Mouse (Mus musculus): ENCODE results near the gene Defa32. TPM values are rescaled to one million over a fixed set of nuclear protein-coding genes. Genes with fewer than 3 reads are reported as not detected.
"Not testable (repeated sequence)": the region's sequence is repeated elsewhere in the genome, so short reads cannot be mapped to it uniquely, and the experiment has no call there.

Gene Defa32
- not detected in 2 replicates for polyA plus RNA-seq (2012; rRNA removed)

- H3K27ac ChIP-seq (ENCODE audit: insufficient read depth, low read length); H3K4me3 ChIP-seq (ENCODE audit: extremely low read depth, insufficient read depth, insufficient read length); DNase-seq (ENCODE audit: low read depth in 1 of 2, low spot score in 2 of 2); H3K36me3 ChIP-seq (ENCODE audit: control insufficient read depth, insufficient read depth, low read length); H3K27me3 ChIP-seq (ENCODE audit: control insufficient read depth, insufficient read depth, low read length); H3K4me1 ChIP-seq (ENCODE audit: control insufficient read depth, insufficient read depth, insufficient read length): not testable (repeated sequence)
- no CpG with 5 or more reads among the region's 2 CpGs for WGBS
These were observed at the start of gene Defa32 for GRCm38 (mm10) chr8:21528732-21529131. Gene Defa32, plus strand, starts transcription at chr8:21529032.

DNA sequence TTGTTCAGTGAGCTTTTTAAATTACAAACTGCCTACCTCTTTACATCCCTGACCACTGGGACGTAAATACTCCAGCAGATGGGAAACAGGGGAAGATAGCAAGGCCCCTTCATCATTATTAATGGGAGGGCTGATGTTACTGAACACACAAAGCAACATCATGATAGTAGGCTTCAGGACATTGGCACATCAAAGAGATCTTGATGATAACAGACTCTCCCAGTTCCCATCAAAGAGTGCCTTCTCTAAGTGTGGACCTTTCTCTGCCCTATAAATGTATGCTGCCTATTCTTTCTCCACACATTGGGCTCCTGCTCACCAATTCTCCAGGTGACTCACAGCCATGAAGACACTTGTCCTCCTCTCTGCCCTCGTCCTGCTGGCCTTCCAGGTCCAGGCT lies 19.9 kb upstream of the Defa32 start, which contains the start of gene Defa20:
Defa20 (plus strand) TSS at position 301 of the 400 bp plus-strand sequence.
- H3K4me1 ChIP-seq (ENCODE audit: control insufficient read depth, insufficient read depth, insufficient read length); H3K27me3 ChIP-seq (ENCODE audit: control insufficient read depth, insufficient read depth, low read length); H3K4me3 ChIP-seq (ENCODE audit: extremely low read depth, insufficient read depth, insufficient read length); H3K36me3 ChIP-seq (ENCODE audit: control insufficient read depth, insufficient read depth, low read length); H3K27ac ChIP-seq (ENCODE audit: insufficient read depth, low read length); DNase-seq (ENCODE audit: low read depth in 1 of 2, low spot score in 2 of 2): not testable (repeated sequence)
- no CpG with 5 or more reads among the region's 2 CpGs for WGBS

DNA sequence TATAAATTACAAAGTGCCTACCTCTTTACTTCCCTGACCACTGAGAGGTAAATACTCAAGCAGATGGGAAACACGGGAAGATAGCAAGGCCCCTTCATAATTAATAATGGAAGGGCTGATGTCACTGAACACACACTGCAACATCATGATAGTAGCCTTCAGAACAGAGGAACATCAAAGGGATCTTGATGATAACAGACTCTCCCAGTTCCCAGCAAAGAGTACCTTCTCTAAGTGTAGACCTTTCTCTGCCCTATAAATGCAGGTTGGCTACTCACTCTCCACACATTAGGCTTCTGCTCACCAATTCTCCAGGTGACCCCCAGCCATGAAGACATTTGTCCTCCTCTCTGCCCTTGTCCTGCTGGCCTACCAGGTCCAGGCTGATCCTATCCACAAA lies 36.3 kb downstream of the Defa32 start, which contains the start of gene Defa37:
Defa37 (plus strand) TSS at position 301 of the 400 bp plus-strand sequence.
- H3K4me1 ChIP-seq (ENCODE audit: control insufficient read depth, insufficient read depth, insufficient read length); H3K4me3 ChIP-seq (ENCODE audit: extremely low read depth, insufficient read depth, insufficient read length); H3K27ac ChIP-seq (ENCODE audit: insufficient read depth, low read length); H3K36me3 ChIP-seq (ENCODE audit: control insufficient read depth, insufficient read depth, low read length); DNase-seq (ENCODE audit: low read depth in 1 of 2, low spot score in 2 of 2); H3K27me3 ChIP-seq (ENCODE audit: control insufficient read depth, insufficient read depth, low read length): not testable (repeated sequence)
- WGBS, result no CpG with 5 or more reads among the region's 1 CpGs

Other genes with a start within 250 kb of the Defa32 start
- not detected in 2 replicates for gene Defa27, start 213.5 kb upstream of the Defa32 start, polyA plus RNA-seq (2012; rRNA removed)
- not detected in 2 replicates for gene Defa29, start 202.0 kb upstream of the Defa32 start, polyA plus RNA-seq (2012; rRNA removed)
- not detected in 2 replicates for gene Defa2, start 150.5 kb upstream of the Defa32 start, polyA plus RNA-seq (2012; rRNA removed)
- not detected in 2 replicates for gene Defa33, start 137.2 kb upstream of the Defa32 start, polyA plus RNA-seq (2012; rRNA removed)
- gene Defa36, start 101.6 kb upstream of the Defa32 start, polyA plus RNA-seq (2012; rRNA removed), result not detected in 2 replicates
- not detected in 2 replicates for gene Gm7849, start 72.5 kb upstream of the Defa32 start, polyA plus RNA-seq (2012; rRNA removed)
- gene Defa20, start 19.8 kb upstream of the Defa32 start, polyA plus RNA-seq (2012; rRNA removed), result not detected in 2 replicates
- not detected in 2 replicates for gene Defa37, start 36.4 kb downstream of the Defa32 start, polyA plus RNA-seq (2012; rRNA removed)
- not detected in 2 replicates for gene Defa28, start 54.0 kb downstream of the Defa32 start, polyA plus RNA-seq (2012; rRNA removed)
- gene Gm7861, start 65.5 kb downstream of the Defa32 start, polyA plus RNA-seq (2012; rRNA removed), result not detected in 2 replicates
- gene Defa26, start 89.2 kb downstream of the Defa32 start, polyA plus RNA-seq (2012; rRNA removed), result not detected in 2 replicates
- gene Defa17, start 126.7 kb downstream of the Defa32 start, polyA plus RNA-seq (2012; rRNA removed), result not detected in 2 replicates
- not detected in 2 replicates for gene Defa34, start 136.8 kb downstream of the Defa32 start, polyA plus RNA-seq (2012; rRNA removed)
- not detected in 2 replicates for gene AY761184, start 174.6 kb downstream of the Defa32 start, polyA plus RNA-seq (2012; rRNA removed)
- not detected in 2 replicates for gene Defa24, start 205.5 kb downstream of the Defa32 start, polyA plus RNA-seq (2012; rRNA removed)